Mouse (Mus musculus): ENCODE data around the gene Gria3. TPM values are rescaled to one million over a fixed set of nuclear protein-coding genes. Genes with fewer than 3 reads are reported as not detected.

The Gria3 gene
- polyA plus RNA-seq (2012; rRNA removed): 1.1 and 1.4 TPM in 2 replicates

GRCm38 (mm10) chrX:41400058-41400904, at the start of gene Gria3:
Gria3 (plus strand) TSS chrX:41400854.

